Mouse (Mus musculus): ENCODE results near the gene Vcam1.

DNA sequence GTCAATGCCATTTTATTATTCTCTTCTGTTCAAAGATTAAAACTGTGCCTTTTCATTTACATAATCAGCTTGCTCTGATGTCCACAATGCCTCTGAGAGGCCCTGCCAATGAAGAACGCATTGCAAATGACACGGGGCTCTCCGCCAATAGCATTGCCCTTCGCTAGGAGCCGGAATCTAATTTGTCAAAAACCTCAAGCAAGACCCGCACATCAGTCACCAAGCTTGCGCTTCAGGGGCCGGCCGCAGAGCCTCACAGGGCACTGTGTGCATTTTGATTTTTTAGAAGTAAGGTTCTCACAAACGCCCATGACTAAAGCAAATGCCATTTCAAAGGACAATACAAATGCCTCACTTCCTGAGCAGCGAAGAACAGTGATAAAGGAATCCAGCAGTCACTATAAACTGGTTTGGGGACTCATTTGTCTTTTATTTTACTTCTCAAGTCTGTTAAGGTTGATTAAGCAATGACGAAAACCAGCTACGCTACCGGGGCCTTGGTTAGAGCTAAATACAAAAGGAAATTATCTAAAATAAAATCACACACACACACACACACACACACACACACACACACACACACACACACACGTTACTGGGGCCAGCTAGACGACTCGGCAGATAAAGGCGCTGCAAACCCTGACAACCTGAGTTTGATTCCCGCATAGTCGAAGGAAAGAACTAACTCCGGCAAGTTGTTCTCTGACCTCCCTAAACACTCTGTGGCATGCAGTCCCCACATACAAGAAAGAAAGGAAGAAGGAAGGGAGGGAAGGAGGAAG is 24.4 kb downstream of the Vcam1 start:
- TF ChIP-seq CTCF (IDR thresholded peaks at IDR 0.05), result peak; percentile 19; the same call in 1 of the 2 replicates
- TF ChIP-seq EP300 (IDR thresholded peaks at IDR 0.05), result no peak

Measured in lung, postnatal 0 days (tissue).